Mouse (Mus musculus): ENCODE measurements around the gene Adamts4. TPM values are rescaled to one million over a fixed set of nuclear protein-coding genes. Genes with fewer than 3 reads are reported as not detected.
A peak's percentile ranks its signal among the peaks of the same experiment; 100 is the strongest.

Adamts4 gene
- polyA plus RNA-seq, 1 experiment from 2014 or later, result 6.3 TPM

DNA sequence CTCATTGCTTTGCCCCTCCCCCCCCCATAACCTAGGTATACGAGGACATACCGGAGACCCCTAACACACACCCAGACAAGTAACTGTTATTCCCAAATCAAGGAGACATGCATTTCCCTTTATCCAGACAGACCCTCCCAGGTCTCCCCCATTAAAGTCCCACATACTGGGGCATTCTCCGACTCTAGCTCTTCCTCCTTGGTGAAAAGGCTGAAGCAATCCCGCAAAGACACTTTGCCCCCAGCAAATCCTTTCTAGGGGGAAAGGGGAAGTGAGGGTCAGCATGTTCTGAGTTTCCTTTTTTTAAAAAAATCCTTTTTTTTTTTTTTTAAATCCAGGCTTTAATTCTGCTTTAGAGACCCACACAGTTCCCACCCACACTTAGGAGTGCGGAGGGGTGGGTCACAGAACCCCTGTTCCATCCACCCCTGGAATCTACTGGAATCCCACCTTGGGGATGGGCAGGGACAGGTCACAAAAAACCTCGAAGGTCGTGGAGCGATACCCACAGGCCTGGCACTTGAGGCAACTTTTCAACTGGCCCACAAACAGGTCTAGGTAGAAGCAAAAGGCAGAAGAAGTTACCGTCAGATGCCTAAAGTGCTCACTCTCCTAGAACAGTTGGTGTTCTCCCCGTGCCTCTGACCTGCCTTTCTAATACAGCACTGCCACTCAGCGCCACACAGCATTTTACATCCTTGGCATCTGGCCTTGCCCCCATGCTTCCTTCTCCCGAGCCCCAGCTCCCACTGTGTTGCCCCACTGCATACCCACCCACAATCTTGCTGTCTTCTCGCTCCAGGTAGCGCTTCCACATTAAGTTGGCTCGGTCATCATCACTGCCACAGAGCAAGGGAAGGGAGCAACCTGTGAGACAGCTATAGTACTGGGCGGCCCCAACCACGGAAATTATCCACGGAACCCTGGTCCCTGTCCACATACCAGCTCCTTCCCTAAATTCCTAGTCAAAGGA is 33.3 kb downstream of the Adamts4 start:
- no peak overlapping the region for H3K27ac ChIP-seq
- no peaks in the 10 kb centered on the region for H3K9me3 ChIP-seq
- H3K4me2 ChIP-seq (replicated peaks), result no peak overlapping the region
- H3K4me1 ChIP-seq (replicated peaks), result peaks cover 36% of the 10 kb centered on the region
- H3K36me3 ChIP-seq, result peaks cover 18% of the 10 kb centered on the region; the same call in 1 of the 2 replicates
- H3K4me3 ChIP-seq (replicated peaks), result no peak overlapping the region
- ATAC-seq, result no peak
- H3K9ac ChIP-seq, result no peak overlapping the region
- WGBS, result 92% methylated on average over 18 of the region's 18 CpGs
- H3K27me3 ChIP-seq (replicated peaks), result no peaks in the 10 kb centered on the region

DNA sequence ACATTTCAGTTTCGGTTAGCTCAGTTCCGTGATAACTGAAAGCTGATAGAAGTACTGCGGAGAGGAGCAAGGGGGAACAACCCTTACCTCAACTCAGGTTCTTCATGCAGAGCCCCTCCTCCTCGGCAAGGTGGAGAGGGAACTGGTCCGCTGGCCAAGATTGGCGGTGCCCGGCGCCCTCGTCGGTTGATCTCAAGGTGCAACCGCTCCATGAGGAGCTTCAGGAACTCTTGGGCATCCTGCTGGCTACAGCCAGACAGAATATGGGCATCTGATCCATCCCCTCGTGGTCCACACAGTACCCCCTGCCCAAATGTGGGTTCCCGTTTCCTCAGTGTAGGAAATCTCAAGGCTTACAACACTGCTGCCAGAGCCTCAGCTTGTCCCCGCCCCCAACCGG is 34.3 kb downstream of the Adamts4 start:
- H3K36me3 ChIP-seq, result peaks cover 27% of the 10 kb centered on the region
- ATAC-seq, result no peak
- WGBS, result 91% methylated on average over 15 of the region's 15 CpGs
- H3K4me3 ChIP-seq (replicated peaks), result no peak overlapping the region
- no peak overlapping the region for H3K9ac ChIP-seq
- H3K27ac ChIP-seq, result no peak overlapping the region
- H3K9me3 ChIP-seq, result no peaks in the 10 kb centered on the region
- no peaks in the 10 kb centered on the region for H3K27me3 ChIP-seq (replicated peaks)
- peaks cover 33% of the 10 kb centered on the region for H3K4me1 ChIP-seq (replicated peaks)
- H3K4me2 ChIP-seq (replicated peaks), result peak overlapping the region; percentile 6; the same call in 1 of the 2 replicates

DNA sequence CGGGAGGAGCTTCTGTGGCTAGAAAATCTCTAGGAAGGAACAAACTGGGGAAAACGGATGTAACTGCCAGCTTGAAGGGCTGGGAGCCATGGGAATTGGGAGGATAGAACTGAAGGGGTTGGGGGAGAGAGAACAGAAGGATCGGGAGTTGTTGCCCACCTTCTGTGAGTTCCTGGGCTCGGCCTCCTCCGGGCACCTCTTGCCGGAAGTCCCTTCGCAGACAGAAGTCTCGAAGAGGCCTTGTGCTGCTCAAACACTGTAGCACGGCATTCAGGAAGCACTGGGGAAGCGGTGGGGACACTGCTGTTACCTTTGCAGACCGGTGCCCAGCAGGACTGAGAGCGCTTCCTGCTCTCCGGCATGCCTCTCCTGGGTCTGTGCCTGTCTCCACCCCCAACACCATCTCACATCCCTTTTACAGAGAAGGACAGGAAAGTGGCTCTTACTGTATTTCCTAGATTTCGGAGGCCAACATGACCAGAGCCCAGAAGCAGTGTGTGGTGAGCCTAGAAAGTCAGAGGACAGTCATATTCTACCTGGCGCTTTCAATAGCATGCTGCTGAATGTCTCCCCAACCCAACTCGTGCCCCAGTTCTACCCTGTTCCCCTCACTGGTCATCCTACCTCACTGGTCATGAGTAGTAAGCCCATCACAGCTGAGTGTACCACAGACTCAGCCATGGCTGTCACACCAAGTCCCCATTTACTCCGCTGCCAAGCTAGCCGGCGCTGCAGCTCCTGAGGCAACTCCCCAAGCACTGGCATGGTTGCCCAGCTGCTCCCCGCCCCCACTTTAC is 35.1 kb downstream of the Adamts4 start:
- Histone ChIP-seq H3K36me3 (peaks cover 32% of the 10 kb centered on the region), H3K4me2 (replicated peaks) (peak overlapping the region; percentile 6; the same call in 1 of the 2 replicates), H3K27me3 (replicated peaks) (no peaks in the 10 kb centered on the region), H3K4me3 (replicated peaks) (no peak overlapping the region), H3K27ac (0 out of 2 replicates have a peak overlapping the region, but pooled peaks have one; percentile 3), H3K4me1 (replicated peaks) (peaks cover 26% of the 10 kb centered on the region), H3K9me3 (no peaks in the 10 kb centered on the region), H3K9ac (no peak overlapping the region)
- WGBS, result 87% methylated on average over 20 of the region's 20 CpGs
- no peak for ATAC-seq

DNA sequence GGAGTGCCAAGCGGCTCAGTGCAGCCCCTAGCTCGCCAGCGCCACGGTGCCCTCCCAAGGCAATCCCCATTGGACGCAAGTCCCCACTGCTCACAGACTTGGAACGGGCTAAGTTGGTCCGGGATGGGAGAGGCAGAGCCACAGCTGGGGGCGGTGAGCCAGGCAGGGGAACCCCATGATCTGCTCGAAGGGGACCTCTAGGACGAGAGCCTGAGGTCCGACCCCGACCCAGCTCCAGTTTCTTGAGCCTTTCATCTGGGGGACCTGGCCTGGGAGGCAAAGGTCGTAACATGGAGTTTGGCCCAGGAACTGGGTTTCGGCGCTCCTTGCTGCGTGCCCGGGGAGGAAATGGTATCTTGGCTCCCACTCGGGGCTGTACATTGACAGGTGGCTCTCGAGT is 36.3 kb downstream of the Adamts4 start:
- Histone ChIP-seq H3K4me3 (replicated peaks) (peak overlapping the region; percentile 99; the same call in 1 of the 2 replicates), H3K36me3 (peaks cover 32% of the 10 kb centered on the region), H3K4me1 (replicated peaks) (peaks cover 22% of the 10 kb centered on the region), H3K9me3 (no peaks in the 10 kb centered on the region), H3K4me2 (replicated peaks) (peak overlapping the region; percentile 81; the same call in 1 of the 2 replicates), H3K27me3 (replicated peaks) (no peaks in the 10 kb centered on the region), H3K27ac (no peak overlapping the region), H3K9ac (peak overlapping the region; percentile 2; the same call in 1 of the 2 replicates)
- no peak for ATAC-seq
- WGBS, result 87% methylated on average over 19 of the region's 19 CpGs

DNA sequence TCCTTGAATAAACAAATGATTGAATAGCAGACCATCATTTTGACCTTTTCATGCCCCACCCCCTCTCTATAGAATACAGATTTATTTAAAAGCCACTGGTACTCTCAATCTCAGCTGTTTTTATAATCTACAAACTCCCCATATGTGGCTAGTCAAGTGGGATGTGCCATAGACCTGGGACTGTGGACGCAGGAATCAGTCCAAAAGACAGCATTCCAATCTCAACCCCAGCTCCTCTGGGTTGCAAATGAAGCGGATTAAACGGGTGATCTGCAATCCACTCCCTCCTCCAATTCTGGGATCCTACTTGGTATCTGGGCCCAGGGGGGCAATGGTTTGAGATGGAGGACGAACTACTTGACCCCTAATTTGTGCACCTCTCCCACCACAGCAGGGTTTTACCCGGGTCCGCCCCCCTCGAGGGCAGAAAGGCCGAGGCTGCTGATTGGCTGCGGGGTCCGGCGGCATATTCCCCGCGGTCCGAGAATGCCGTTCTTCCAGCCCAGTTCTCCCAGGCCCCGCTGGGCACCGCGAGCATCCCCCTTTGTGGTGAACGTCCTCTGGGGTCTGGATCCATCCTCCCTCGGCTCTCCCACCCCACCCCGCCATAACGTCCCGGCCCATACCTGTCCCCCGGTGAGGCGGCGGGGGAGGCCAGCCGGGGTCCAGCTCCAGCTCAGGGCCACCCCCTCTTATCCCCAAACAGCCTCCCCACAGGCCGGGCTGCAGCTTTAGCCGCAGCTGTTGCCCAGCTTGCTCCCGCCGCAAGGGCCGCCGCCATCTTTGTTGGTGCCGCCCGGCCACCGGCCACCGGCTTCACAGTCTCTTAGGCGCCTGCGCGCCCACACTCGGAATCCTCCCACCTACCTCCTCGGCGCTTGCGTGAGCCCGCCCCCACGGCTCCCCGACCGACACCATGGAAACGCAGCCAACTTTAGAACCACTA is 37.2 kb downstream of the Adamts4 start, which contains the start of gene Usp21:
Usp21 (minus strand) TSS at position 856 of the 946 bp plus-strand sequence.
- ATAC-seq, result peak; percentile 96
- peaks cover 15% of the 10 kb centered on the region for H3K4me1 ChIP-seq (replicated peaks)
- H3K27ac ChIP-seq, result peak within 1 kb of the TSS; percentile 91
- no peaks in the 10 kb centered on the region for H3K9me3 ChIP-seq
- H3K4me3 ChIP-seq (replicated peaks), result peak within 1 kb of the TSS; percentile 99
- no peaks in the 10 kb centered on the region for H3K27me3 ChIP-seq (replicated peaks)
- peak within 1 kb of the TSS; percentile 81 for H3K4me2 ChIP-seq (replicated peaks)
- WGBS, result under 1% methylated on average over 49 of the region's 49 CpGs
- H3K36me3 ChIP-seq, result peaks cover 28% of the 10 kb centered on the region
- H3K9ac ChIP-seq, result peak within 1 kb of the TSS; percentile 95

DNA sequence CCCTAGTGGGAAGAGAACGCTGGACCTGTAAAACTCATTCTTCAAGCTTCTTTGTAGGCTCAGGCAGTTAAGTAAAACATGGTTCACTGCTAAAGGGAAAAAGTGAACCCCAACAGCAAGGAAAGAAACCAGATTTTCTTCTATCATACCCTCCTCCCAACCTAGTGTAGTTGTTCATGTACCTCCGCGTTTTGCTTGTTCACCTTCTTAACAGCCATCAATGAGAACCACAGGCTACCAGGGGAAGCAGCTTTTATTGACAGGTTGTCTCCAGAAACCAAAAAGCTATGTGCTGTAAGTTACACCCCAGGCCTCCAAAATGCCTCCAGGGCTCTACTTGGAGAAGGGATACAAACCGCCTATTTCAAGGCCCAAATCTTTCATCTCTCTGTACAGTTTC is 38.1 kb downstream of the Adamts4 start:
- Histone ChIP-seq H3K36me3 (peaks cover 25% of the 10 kb centered on the region; the same call in 1 of the 2 replicates), H3K9me3 (no peaks in the 10 kb centered on the region), H3K9ac (no peak overlapping the region), H3K27me3 (replicated peaks) (no peaks in the 10 kb centered on the region), H3K4me3 (replicated peaks) (peak overlapping the region; percentile 99; the same call in 1 of the 2 replicates), H3K4me1 (replicated peaks) (peaks cover 16% of the 10 kb centered on the region), H3K27ac (peak overlapping the region; percentile 18; the same call in 1 of the 2 replicates), H3K4me2 (replicated peaks) (peak overlapping the region; percentile 81)
- 65% methylated on average over 4 of the region's 4 CpGs for WGBS
- no peak for ATAC-seq

DNA sequence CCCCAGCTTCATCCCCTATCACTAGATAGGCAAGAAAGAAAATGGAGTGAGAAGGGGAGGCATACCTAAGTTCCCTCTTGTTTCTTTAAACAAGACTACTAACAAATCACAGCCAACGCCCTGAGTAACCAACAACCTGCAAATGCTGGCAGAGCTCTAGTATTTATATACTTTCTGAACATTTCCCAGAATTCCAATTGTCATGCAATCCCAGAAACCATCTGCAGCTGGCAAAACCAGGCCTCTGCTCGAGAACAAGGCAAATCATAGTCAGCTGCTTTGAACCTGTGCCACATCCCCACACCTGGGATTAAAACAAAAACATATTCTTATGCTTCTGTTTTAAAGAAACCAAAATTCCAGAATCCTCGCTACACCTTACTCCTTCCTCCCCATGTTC is 43.1 kb downstream of the Adamts4 start:
- Histone ChIP-seq H3K4me1 (replicated peaks) (peaks cover 3% of the 10 kb centered on the region; the same call in 1 of the 2 replicates), H3K36me3 (peaks cover 15% of the 10 kb centered on the region; the same call in 1 of the 2 replicates), H3K4me2 (replicated peaks) (peak overlapping the region; percentile 66), H3K27ac (no peak overlapping the region), H3K9ac (no peak overlapping the region), H3K4me3 (replicated peaks) (no peak overlapping the region), H3K9me3 (no peaks in the 10 kb centered on the region), H3K27me3 (replicated peaks) (no peaks in the 10 kb centered on the region)
- ATAC-seq, result no peak
- 84% methylated on average over 3 of the region's 3 CpGs for WGBS

DNA sequence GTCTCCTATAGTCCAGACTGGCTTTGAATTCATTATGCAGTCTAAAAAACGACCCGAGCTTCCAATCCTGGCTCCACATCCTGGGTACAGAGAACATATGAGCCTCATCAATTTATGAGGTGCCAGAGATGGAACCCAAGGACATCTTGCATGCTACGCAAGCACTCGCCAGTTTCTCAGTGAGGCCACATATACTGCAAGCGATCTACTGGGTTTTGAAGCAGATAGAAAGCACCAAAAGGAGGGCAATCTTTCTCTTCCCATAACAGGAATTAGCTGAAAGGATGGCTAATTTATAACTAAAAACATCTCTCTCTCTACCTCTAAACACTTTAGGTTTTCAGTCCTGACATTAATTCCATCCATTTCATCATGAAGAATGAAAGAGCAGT is 43.7 kb downstream of the Adamts4 start:
- 33% methylated on average over 5 of the region's 5 CpGs for WGBS
- H3K36me3 ChIP-seq, result peaks cover 10% of the 10 kb centered on the region; the same call in 1 of the 2 replicates
- no peak for ATAC-seq
- H3K4me1 ChIP-seq (replicated peaks), result peaks cover 3% of the 10 kb centered on the region; the same call in 1 of the 2 replicates
- H3K4me3 ChIP-seq (replicated peaks), result peak overlapping the region; percentile 71
- no peaks in the 10 kb centered on the region for H3K27me3 ChIP-seq (replicated peaks)
- peak overlapping the region; percentile 78 for H3K9ac ChIP-seq
- peak overlapping the region; percentile 97; the same call in 1 of the 2 replicates for H3K27ac ChIP-seq
- H3K9me3 ChIP-seq, result no peaks in the 10 kb centered on the region
- peak overlapping the region; percentile 66 for H3K4me2 ChIP-seq (replicated peaks)

DNA sequence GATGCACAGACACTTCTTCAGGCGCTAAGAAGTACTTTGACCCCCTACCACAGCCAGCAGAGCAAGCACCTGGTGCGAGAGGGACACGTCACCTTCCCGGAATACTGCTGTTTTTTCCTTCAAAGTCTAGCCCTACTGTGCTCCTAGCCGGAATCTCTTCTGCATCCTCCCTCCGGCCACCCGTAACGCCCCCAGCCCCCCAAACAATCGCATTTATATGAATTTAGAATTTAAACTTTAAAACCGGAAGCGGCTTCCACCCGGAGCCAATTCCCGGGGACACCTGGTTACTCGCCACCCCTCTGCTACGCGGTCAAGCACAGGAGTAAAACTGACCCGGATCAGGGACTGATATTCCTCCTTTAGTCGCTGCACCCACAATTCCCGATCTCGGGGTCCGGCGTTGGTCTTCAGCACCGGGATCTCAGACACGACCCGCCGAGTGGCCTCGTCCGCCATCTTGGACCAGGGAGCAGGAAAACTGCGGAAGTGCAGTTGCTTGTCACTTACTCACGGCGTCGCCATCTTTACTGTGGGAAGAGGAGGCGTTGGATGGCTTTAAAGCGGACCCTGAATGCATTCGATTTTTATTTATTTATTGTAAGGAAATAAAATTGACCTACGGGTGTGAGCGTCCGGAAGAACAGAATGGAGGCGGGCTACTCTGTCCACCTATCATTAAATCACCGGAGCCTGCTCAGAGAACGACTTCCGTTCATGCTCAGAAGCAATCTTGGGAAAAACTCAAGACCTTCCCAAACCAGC is 44.3 kb downstream of the Adamts4 start, which contains the start of gene Ufc1:
Ufc1 (minus strand) TSS at position 727 of the 765 bp plus-strand sequence.
- Histone ChIP-seq H3K36me3 (peaks cover 6% of the 10 kb centered on the region; the same call in 1 of the 2 replicates), H3K9ac (peak within 1 kb of the TSS; percentile 78), H3K4me2 (replicated peaks) (peak within 1 kb of the TSS; percentile 66), H3K27ac (peak within 1 kb of the TSS; percentile 97), H3K9me3 (no peaks in the 10 kb centered on the region), H3K4me1 (replicated peaks) (peaks cover 3% of the 10 kb centered on the region; the same call in 1 of the 2 replicates), H3K4me3 (replicated peaks) (peak within 1 kb of the TSS; percentile 71), H3K27me3 (replicated peaks) (no peaks in the 10 kb centered on the region)
- under 1% methylated on average over 42 of the region's 42 CpGs for WGBS
- ATAC-seq, result peak; percentile 90

DNA sequence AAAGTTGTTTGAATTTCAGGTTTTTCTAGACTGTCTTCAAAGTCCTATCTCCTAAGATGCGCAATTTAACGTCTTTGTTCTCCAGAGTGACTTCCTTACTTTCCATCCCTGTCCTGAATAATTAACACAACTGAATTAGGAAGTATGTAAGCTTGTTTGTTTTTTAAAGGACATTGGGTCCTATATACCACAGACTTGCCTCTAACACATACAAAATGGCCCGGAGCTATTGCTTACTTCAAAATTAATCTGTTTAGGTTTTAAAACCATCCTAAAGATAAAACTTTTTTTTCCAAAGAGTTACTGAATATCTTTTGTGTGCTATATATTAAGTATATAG is 44.8 kb downstream of the Adamts4 start:
- peak overlapping the region; percentile 66 for H3K4me2 ChIP-seq (replicated peaks)
- peaks cover 3% of the 10 kb centered on the region; the same call in 1 of the 2 replicates for H3K4me1 ChIP-seq (replicated peaks)
- no peaks in the 10 kb centered on the region for H3K9me3 ChIP-seq
- peak overlapping the region; percentile 71 for H3K4me3 ChIP-seq (replicated peaks)
- peak overlapping the region; percentile 97 for H3K27ac ChIP-seq
- no peak overlapping the region for H3K9ac ChIP-seq
- H3K36me3 ChIP-seq, result peaks cover under 1% of the 10 kb centered on the region; the same call in 1 of the 2 replicates
- WGBS, result 13% methylated on average over 3 of the region's 3 CpGs
- no peaks in the 10 kb centered on the region for H3K27me3 ChIP-seq (replicated peaks)
- peak; percentile 26 for ATAC-seq
